Mouse (Mus musculus): ENCODE data around the gene Fam196b. TPM values are rescaled to one million over a fixed set of nuclear protein-coding genes. Genes with fewer than 3 reads are reported as not detected.

Gene Fam196b
- polyA plus RNA-seq, 1 experiment from 2014 or later: 0.20 TPM

GRCm38 (mm10) chr11:34467056-34467455 lies 152.4 kb downstream of the Fam196b start:
- Histone ChIP-seq H3K36me3 (no peaks in the 10 kb centered on the region), H3K27ac (replicated peaks) (no peak overlapping the region), H3K9ac (no peak overlapping the region), H3K27me3 (replicated peaks) (no peaks in the 10 kb centered on the region), H3K4me1 (no peaks in the 10 kb centered on the region), H3K4me3 (no peak overlapping the region), H3K4me2 (no peak overlapping the region), H3K9me3 (no peaks in the 10 kb centered on the region)
- ATAC-seq (ENCODE audit: extremely low read depth, insufficient number of reproducible peaks, low FRiP score, low TSS enrichment): no peak
- WGBS: 35% methylated on average over 1 of the region's 1 CpGs

GRCm38 (mm10) chr11:34468571-34468970 lies 153.9 kb downstream of the Fam196b start:
- H3K4me2 ChIP-seq: no peak overlapping the region
- no peak for ATAC-seq (ENCODE audit: extremely low read depth, insufficient number of reproducible peaks, low FRiP score, low TSS enrichment)
- H3K4me3 ChIP-seq: no peak overlapping the region
- H3K27me3 ChIP-seq (replicated peaks): no peaks in the 10 kb centered on the region
- H3K9ac ChIP-seq: no peak overlapping the region
- no peaks in the 10 kb centered on the region for H3K4me1 ChIP-seq
- WGBS: 45% methylated on average over 3 of the region's 3 CpGs
- H3K9me3 ChIP-seq: no peaks in the 10 kb centered on the region
- H3K36me3 ChIP-seq: no peaks in the 10 kb centered on the region
- no peak overlapping the region for H3K27ac ChIP-seq (replicated peaks)

GRCm38 (mm10) chr11:34469792-34470191 lies 155.2 kb downstream of the Fam196b start:
- H3K36me3 ChIP-seq: no peaks in the 10 kb centered on the region
- no peaks in the 10 kb centered on the region for H3K27me3 ChIP-seq (replicated peaks)
- no peak overlapping the region for H3K27ac ChIP-seq (replicated peaks)
- no peak overlapping the region for H3K4me2 ChIP-seq
- H3K4me1 ChIP-seq: no peaks in the 10 kb centered on the region
- no peak for ATAC-seq (ENCODE audit: extremely low read depth, insufficient number of reproducible peaks, low FRiP score, low TSS enrichment)
- no peaks in the 10 kb centered on the region for H3K9me3 ChIP-seq
- 56% methylated on average over 2 of the region's 2 CpGs for WGBS
- H3K9ac ChIP-seq: no peak overlapping the region
- no peak overlapping the region for H3K4me3 ChIP-seq

Other genes starting within 250 kb of the Fam196b start
- gene 4930469K13Rik, start 216.3 kb upstream of the Fam196b start, polyA plus RNA-seq (2015; fragmentation: Nextera tagmentation; extraction: Ambion mirVana): not detected in 2 replicates
- not detected in 2 replicates for gene Foxi1, start 106.7 kb upstream of the Fam196b start, polyA plus RNA-seq (2015; fragmentation: Nextera tagmentation; extraction: Ambion mirVana)